Mouse (Mus musculus) embryonic facial prominence, embryonic 11.5 days (tissue): ENCODE results near the gene Batf3. TPM values are rescaled to one million over a fixed set of nuclear protein-coding genes. Genes with fewer than 3 reads are reported as not detected.

Source experiments
- ATAC-seq: fragments of 200-750 bp; cut with Nextera tagmentation; replicated peaks from 2 replicates; pipeline ENCODE4 v1.8.0; 2017; ENCODE audit warnings: low read depth; ENCODE audit not compliant: insufficient number of reproducible peaks, low FRiP score, low TSS enrichment
- DNase-seq: peaks from one replicate; pipeline ENCODE4 v3.0.0-alpha.2; 2015; ENCODE audit warnings: low spot score
- H3K27ac ChIP-seq: fragments of 300-500 bp; sonication (generic); replicated peaks from 2 replicates; pipeline ENCODE4 v1.5.1; 2014; ENCODE audit warnings: mild to moderate bottlenecking, low read depth, low read length, control low read depth
- H3K27me3 ChIP-seq: fragments of 300-500 bp; sonication (generic); 2 replicates; pipeline ENCODE4 v1.6.1; 2014; ENCODE audit warnings: mild to moderate bottlenecking, low read length, moderate library complexity, mixed read lengths; ENCODE audit not compliant: control insufficient read depth, insufficient read depth
- H3K36me3 ChIP-seq: fragments of 300-500 bp; sonication (generic); replicated peaks from 2 replicates; pipeline ENCODE4 v1.6.1; 2014; ENCODE audit warnings: low read depth, mild to moderate bottlenecking, low read length, moderate library complexity, mixed read lengths; ENCODE audit not compliant: control insufficient read depth, insufficient read depth
- H3K4me1 ChIP-seq: fragments of 300-500 bp; sonication (generic); 2 replicates; pipeline ENCODE4 v1.6.1; 2014; ENCODE audit warnings: low read length, mixed read lengths; ENCODE audit not compliant: control insufficient read depth, insufficient read depth
- H3K4me2 ChIP-seq: fragments of 300-500 bp; sonication (generic); 2 replicates; pipeline ENCODE4 v1.6.1; 2014; ENCODE audit warnings: low read depth, mild to moderate bottlenecking, control low read depth, low read length, moderate library complexity
- H3K4me3 ChIP-seq: fragments of 300-500 bp; sonication (generic); 2 replicates; pipeline ENCODE4 v1.5.1; 2014; ENCODE audit warnings: low read depth, low read length, control low read depth
- H3K9ac ChIP-seq: fragments of 300-500 bp; sonication (generic); replicated peaks from 2 replicates; pipeline ENCODE4 v1.6.1; 2014; ENCODE audit warnings: mild to moderate bottlenecking, control low read depth, low read length
- H3K9me3 ChIP-seq: fragments of 300-500 bp; sonication (generic); replicated peaks from 2 replicates; pipeline ENCODE4 v1.6.1; 2016; ENCODE audit warnings: mild to moderate bottlenecking, low read length, inconsistent platforms, mixed read lengths; ENCODE audit not compliant: control insufficient read depth
- whole genome bisulfite sequencing: fragments of 180-500 bp; shearing (Covaris S2); extraction: QIAGEN DNeasy Blood & Tissue Kit; methylation state at CpG from one replicate; pipeline ENCODE4 v1.1.7; 2014; 5-methylcytosine and 5-hydroxymethylcytosine counted together
- polyA plus RNA-seq: library from polyadenylated mRNA; unstranded; fragments of >200 nt; fragmentation: Nextera tagmentation; extraction: Ambion mirVana; gene quantifications from 2 replicates; pipeline ENCODE4 v1.2.1, GENCODE M21; 2014

Gene Batf3
- 9.8 and 11.9 TPM in 2 replicates for polyA plus RNA-seq

DNA sequence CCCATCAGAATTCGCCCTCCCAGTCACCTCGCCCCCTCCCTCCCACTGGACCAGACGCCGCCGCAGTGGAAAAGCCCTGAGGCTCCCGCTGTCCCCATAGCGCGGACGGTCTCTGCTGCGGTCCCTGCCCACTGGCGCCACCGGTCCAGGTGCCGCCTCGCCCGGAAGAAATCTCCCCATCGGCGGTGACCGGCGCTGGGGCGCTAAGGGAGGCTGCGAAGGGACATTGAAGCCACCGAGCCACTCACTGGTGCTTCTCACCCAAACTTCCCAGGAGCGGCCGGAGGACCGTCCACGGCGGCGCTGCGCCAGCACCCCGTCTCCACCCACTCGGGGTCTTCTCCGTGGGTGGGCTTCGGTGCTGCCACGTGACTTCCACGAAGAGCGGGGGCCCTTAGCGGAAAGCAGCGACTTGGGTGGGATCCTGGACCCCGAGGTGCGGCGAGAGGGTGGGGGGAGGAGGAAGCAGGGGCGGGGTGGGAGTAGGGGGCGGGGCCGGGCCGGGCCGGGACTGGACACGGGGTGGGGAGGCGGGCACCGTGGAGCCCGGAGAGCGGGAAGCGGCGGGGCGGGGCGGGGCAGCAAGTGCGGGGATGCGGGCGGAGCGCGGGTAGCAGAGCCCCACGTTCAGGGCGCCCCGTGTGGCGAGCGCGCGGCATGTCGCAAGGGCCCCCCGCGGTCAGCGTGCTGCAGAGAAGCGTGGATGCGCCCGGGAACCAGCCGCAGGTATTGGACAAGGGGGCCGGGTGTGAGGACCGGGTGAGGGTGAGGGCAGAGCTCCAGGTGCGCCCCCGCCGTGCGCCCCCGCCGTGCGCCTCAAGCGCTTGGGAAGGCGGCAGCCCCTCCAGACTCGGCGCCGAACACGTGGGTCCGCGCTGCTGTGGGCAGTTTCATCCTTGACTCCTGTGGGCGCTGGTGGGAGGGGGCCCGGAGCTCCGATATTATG is at the start of gene Batf3:
Gene Batf3, plus strand, starts transcription at position 46 of the 946 bp plus-strand sequence.
- Histone ChIP-seq H3K4me2 (peak within 1 kb of the TSS; percentile 97), H3K27ac (no peak within 1 kb of the TSS), H3K9me3 (no peaks in the 10 kb centered on the region), H3K4me1 (no peaks in the 10 kb centered on the region), H3K36me3 (no peaks in the 10 kb centered on the region), H3K9ac (peak within 1 kb of the TSS; percentile 26), H3K4me3 (peak within 1 kb of the TSS; percentile 56), H3K27me3 (peaks cover 6% of the 10 kb centered on the region)
- peak; percentile 74 for DNase-seq
- WGBS: under 1% methylated on average over 79 of the region's 95 CpGs
- ATAC-seq: peak; percentile 64

DNA sequence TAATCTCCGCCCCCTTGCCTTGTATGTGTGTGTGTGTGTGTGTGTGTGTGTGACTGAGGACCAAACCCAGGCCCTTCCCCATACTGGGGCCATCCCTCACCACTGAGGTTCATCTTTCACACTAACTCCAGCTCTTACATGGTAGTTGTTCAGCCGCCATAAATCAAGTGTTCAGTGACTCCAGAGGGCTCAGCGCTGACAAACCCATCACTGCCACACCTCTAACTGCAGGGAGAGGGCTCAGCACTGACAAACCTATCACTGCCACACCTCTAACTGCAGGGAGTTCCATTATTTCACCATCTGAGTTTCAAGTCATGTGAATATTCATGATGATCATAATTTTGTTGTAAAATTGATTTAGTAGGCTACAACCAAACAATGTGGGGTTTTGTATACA is 44.1 kb upstream of the Batf3 start:
- H3K4me3 ChIP-seq: no peak overlapping the region
- 83% methylated on average over 3 of the region's 3 CpGs for WGBS

DNA sequence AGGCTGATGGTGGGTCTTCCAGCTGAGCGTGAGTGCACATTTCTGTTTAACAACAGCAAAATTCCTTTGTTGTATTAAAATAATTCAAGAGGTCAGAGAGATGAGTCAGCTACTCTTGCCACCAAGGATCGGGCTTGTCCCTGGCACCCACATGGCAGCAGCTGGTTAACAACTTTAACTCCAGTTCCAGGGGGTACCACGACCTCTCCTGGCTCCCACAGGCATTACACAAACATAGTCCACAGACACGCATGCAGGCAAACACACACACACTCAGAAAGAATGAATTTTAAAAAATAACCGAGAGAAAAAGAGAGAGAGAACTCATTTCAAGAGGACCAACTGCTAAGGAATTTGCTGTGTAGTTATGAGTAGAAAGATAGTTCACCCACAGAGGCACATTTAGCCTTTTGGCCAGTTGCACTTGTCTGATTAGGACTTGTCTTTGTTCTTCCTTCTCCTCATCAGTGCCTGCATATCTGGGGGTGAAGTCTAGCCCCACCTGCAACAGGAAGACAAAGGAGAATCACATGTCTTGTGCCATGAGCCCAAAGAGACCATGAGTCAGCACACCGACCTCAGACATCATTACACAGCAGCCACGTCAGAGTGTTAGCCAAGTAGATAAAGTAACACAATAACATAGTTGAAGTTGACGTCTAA is 42.6 kb upstream of the Batf3 start:
- 70% methylated on average over 8 of the region's 8 CpGs for WGBS
- H3K27ac ChIP-seq: no peak overlapping the region
- H3K4me3 ChIP-seq: no peak overlapping the region
- H3K9ac ChIP-seq: no peak overlapping the region
- no peak overlapping the region for H3K4me2 ChIP-seq
- H3K36me3 ChIP-seq: no peaks in the 10 kb centered on the region
- ATAC-seq: no peak
- no peaks in the 10 kb centered on the region for H3K9me3 ChIP-seq
- no peaks in the 10 kb centered on the region for H3K4me1 ChIP-seq
- no peaks in the 10 kb centered on the region for H3K27me3 ChIP-seq
- no peak for DNase-seq

More for the DNA sequence above, 44.1 kb upstream of the Batf3 start:
- no peaks in the 10 kb centered on the region for H3K36me3 ChIP-seq
- ATAC-seq (no peak), DNase-seq (no peak)
- H3K9ac ChIP-seq: no peak overlapping the region
- no peak overlapping the region for H3K4me2 ChIP-seq
- H3K27ac ChIP-seq: no peak overlapping the region
- no peaks in the 10 kb centered on the region for H3K9me3 ChIP-seq
- no peaks in the 10 kb centered on the region for H3K4me1 ChIP-seq
- no peaks in the 10 kb centered on the region for H3K27me3 ChIP-seq

DNA sequence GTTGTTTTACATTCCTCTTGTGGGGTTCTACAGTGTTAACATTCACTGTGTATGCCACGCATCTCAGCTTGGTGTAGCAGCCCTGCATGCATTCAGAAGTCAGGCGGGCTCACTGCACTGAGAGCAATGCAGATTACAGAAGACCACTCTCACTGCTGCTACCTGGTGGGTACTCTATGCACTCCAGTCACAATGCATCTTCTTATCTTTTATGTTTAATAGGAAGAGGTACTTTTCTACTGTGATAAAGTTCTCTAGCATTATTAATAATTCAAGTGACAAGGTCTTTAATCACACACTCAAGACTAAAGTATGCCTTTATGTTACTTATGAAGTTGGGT is 42.1 kb upstream of the Batf3 start:
- Histone ChIP-seq H3K9ac (no peak overlapping the region), H3K9me3 (no peaks in the 10 kb centered on the region), H3K4me2 (no peak overlapping the region), H3K27me3 (no peaks in the 10 kb centered on the region), H3K36me3 (no peaks in the 10 kb centered on the region), H3K27ac (no peak overlapping the region), H3K4me3 (no peak overlapping the region), H3K4me1 (no peaks in the 10 kb centered on the region)
- 68% methylated on average over 2 of the region's 2 CpGs for WGBS
- ATAC-seq (no peak), DNase-seq (no peak)

DNA sequence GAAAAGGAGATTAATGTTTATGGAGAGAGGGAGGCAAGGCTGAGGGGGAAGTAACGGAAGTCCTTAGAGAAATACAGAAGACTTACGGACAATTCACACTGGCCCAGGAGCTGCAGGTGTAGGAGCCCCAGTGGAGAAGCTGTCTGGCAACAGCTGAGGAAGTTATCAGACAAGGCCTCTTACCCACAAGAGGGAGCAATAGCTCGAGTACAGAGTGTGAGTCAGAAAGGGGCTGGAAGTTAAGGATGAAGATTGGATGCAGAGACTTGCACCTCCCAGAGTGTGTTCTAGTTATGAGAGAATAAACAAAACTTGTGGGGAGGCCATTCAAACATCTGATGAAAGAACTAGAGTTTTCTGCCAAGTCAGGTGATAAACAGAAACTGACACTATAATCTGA is 40.2 kb upstream of the Batf3 start:
- Histone ChIP-seq H3K36me3 (no peaks in the 10 kb centered on the region), H3K9me3 (no peaks in the 10 kb centered on the region), H3K4me3 (no peak overlapping the region), H3K9ac (no peak overlapping the region), H3K27ac (no peak overlapping the region), H3K4me2 (no peak overlapping the region), H3K4me1 (no peaks in the 10 kb centered on the region; the same call in 1 of the 2 replicates), H3K27me3 (no peaks in the 10 kb centered on the region)
- ATAC-seq (no peak), DNase-seq (no peak)
- WGBS: 67% methylated on average over 3 of the region's 3 CpGs

DNA sequence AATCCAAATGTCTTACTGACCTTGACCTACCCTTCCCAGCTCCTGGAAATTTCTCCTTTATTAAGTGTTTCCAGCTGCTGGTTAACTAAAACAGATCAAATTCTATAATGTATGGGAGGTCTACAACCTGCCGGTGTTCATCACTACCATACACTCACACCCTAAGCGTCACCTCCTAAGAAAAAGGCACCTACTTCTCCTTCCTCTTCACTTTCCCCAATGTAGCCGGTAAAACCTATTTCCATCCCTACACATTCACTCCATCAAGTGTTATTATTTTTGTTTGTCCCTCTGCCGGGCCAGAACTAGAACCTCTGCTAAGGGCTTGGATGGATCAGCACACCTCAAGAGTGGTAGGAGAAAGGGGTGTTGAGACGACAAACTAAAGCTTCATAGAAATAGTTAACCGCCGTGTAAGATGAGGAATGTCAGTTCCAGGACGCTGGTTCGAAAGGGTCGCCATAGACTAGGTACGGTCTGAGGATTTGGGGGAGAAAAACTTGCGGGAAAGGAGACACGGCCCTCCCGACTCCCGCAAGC is 35.3 kb upstream of the Batf3 start:
- peak overlapping the region; percentile 92 for H3K4me3 ChIP-seq
- peak; percentile 65 for DNase-seq
- no peaks in the 10 kb centered on the region; the same call in 1 of the 2 replicates for H3K36me3 ChIP-seq
- no peak overlapping the region for H3K27ac ChIP-seq
- H3K4me1 ChIP-seq: no peaks in the 10 kb centered on the region; the same call in 1 of the 2 replicates
- H3K9me3 ChIP-seq: no peaks in the 10 kb centered on the region
- no peak; the same call in 1 of the 2 replicates for ATAC-seq
- H3K9ac ChIP-seq: peak overlapping the region; percentile 90
- no peaks in the 10 kb centered on the region for H3K27me3 ChIP-seq
- WGBS: 4% methylated on average over 15 of the region's 15 CpGs
- peak overlapping the region; percentile 62 for H3K4me2 ChIP-seq

DNA sequence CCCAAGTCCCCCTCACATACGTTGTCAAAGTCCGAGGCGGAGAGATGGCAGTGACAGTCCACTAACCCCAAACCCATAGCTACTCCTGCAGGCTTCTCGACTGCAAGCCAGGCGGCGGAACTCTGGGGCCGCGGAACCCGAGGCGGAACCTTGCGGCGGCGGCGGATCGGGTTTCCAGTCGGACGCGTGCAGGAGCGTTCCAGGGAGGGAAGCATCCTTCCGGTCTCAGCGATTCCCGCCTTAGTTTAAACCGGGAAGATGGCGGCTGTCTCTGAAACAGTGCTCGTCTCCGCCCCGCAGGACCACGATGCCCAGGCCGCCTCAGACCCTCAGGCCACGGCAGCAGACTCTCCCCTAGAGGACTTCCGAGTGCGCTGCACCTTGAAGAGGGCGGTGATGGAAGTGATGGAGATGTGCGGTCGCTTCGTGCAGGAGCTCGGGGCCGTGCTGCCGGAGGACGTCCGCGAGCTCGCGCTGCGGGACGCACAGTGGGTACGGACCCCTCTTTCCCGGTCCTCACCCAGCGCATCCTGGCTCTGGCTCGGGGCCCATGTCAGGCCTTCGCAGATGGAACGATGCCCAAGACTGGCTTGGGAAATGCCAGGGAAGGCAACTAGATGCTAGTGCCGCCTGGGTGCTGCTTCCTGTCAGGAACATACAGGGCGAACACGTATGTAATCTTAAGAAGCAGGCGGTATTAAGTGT is 34.7 kb upstream of the Batf3 start, which contains the start of the genes Tatdn3 and Nsl1:
Gene Tatdn3, minus strand, starts transcription at position 152 of the 705 bp plus-strand sequence.
Gene Nsl1, plus strand, starts transcription at position 232 of the 705 bp plus-strand sequence.
- peak; percentile 88 for ATAC-seq
- Histone ChIP-seq H3K27ac (peak within 1 kb of the TSS; percentile 47; the same call in 1 of the 2 replicates), H3K4me3 (peak within 1 kb of the TSS; percentile 92)

More for the DNA sequence above, 34.7 kb upstream of the Batf3 start, which contains the start of the genes Tatdn3 and Nsl1:
- peak; percentile 86 for DNase-seq
- under 1% methylated on average over 55 of the region's 56 CpGs for WGBS
- peak within 1 kb of the TSS; percentile 90 for H3K9ac ChIP-seq
- no peaks in the 10 kb centered on the region; the same call in 1 of the 2 replicates for H3K4me1 ChIP-seq
- H3K9me3 ChIP-seq: no peaks in the 10 kb centered on the region
- no peaks in the 10 kb centered on the region; the same call in 1 of the 2 replicates for H3K36me3 ChIP-seq
- peak within 1 kb of the TSS; percentile 62 for H3K4me2 ChIP-seq
- H3K27me3 ChIP-seq: no peaks in the 10 kb centered on the region
